Mouse (Mus musculus): ENCODE results near the gene Dmac2.

GRCm38 (mm10) chr7:25636373-25636772 lies 17.2 kb downstream of the Dmac2 start:
- TF ChIP-seq CTCF (IDR thresholded peaks at IDR 0.05; ENCODE audit: borderline replicate concordance, control insufficient read depth, extremely low read depth, insufficient read depth, low read length, poor library complexity) = 0 out of 2 replicates have a peak, but pooled peaks have one; percentile 22
- no peak for TF ChIP-seq POLR2A (IDR thresholded peaks at IDR 0.05; ENCODE audit: control insufficient read depth, extremely low read depth, insufficient read depth, low read length, poor library complexity)

Data from thymus, adult 2 months (tissue).